Mouse (Mus musculus) kidney, adult 2 months (tissue): ENCODE results near the gene Cdc42ep2. TPM values are rescaled to one million over a fixed set of nuclear protein-coding genes. Genes with fewer than 3 reads are reported as not detected.

Experiments used
- DNase-seq: peaks from one replicate; pipeline ENCODE4 v3.0.0; 2021
- H3K27ac ChIP-seq: fragments of 200-500 bp; 2 replicates; pipeline ENCODE4 v1.5.1; 2012; ENCODE audit warnings: low read depth, low read length, control low read depth, inconsistent platforms; ENCODE audit not compliant: insufficient read depth
- H3K27me3 ChIP-seq: fragments of 200-500 bp; replicated peaks from 2 replicates; pipeline ENCODE4 v1.6.1; 2012; ENCODE audit warnings: mild to moderate bottlenecking, moderate library complexity, low read length, inconsistent platforms; ENCODE audit not compliant: control insufficient read depth, insufficient read depth
- H3K36me3 ChIP-seq: fragments of 200-500 bp; 2 replicates; pipeline ENCODE4 v1.6.1; 2012; ENCODE audit warnings: mild to moderate bottlenecking, moderate library complexity, low read length, inconsistent platforms; ENCODE audit not compliant: control insufficient read depth, insufficient read depth
- H3K4me1 ChIP-seq: fragments of 200-500 bp; 2 replicates; pipeline ENCODE4 v1.6.1; 2011; ENCODE audit warnings: low read length; ENCODE audit not compliant: control insufficient read depth, insufficient read depth
- H3K4me3 ChIP-seq: fragments of 200-500 bp; 2 replicates; pipeline ENCODE4 v1.5.1; 2011; ENCODE audit warnings: mild to moderate bottlenecking, low read depth, low read length, control low read depth; ENCODE audit not compliant: insufficient read depth
- CTCF ChIP-seq: fragments of 200-500 bp; conservative IDR thresholded peaks from 2 replicates; pipeline ENCODE4 v1.5.1; 2011; ENCODE audit warnings: low read depth, mild to moderate bottlenecking, control low read depth, low read length, moderate library complexity, mixed read lengths; ENCODE audit not compliant: insufficient read depth, insufficient read length
- POLR2A ChIP-seq: fragments of 200-500 bp; IDR thresholded peaks from one replicate; pipeline ENCODE4 v1.6.1; 2011; ENCODE audit warnings: low read depth, low read length, control low read depth
- WGBS: fragments of 180-500 bp; shearing (Covaris S2); methylation state at CpG from one replicate; pipeline ENCODE4 v1.1.7; 2018; 5-methylcytosine and 5-hydroxymethylcytosine counted together
- polyA plus RNA-seq: library from polyadenylated mRNA; depleted of rRNA; stranded (reverse); fragments of >200 nt; gene quantifications from 2 replicates; pipeline ENCODE4 v1.2.3, GENCODE M21; 2012

The Cdc42ep2 gene
- polyA plus RNA-seq, 1 experiment, result 12.0 TPM

GRCm38 (mm10) chr19:5942581-5942980 is 18.0 kb upstream of the Cdc42ep2 start:
- no peaks in the 10 kb centered on the region for H3K36me3 ChIP-seq
- no peak for DNase-seq
- H3K4me3 ChIP-seq, result no peak overlapping the region
- peaks cover 28% of the 10 kb centered on the region for H3K4me1 ChIP-seq
- no peaks in the 10 kb centered on the region for H3K27me3 ChIP-seq
- no peak for TF ChIP-seq POLR2A
- TF ChIP-seq CTCF, result no peak
- 89% methylated on average over 7 of the region's 7 CpGs for WGBS
- H3K27ac ChIP-seq, result no peak overlapping the region

GRCm38 (mm10) chr19:5940656-5941055 is 16.0 kb upstream of the Cdc42ep2 start:
- H3K4me3 ChIP-seq, result no peak overlapping the region
- DNase-seq, result no peak
- no peaks in the 10 kb centered on the region for H3K36me3 ChIP-seq
- 32% methylated on average over 10 of the region's 10 CpGs for WGBS
- H3K27me3 ChIP-seq, result no peaks in the 10 kb centered on the region
- H3K4me1 ChIP-seq, result peaks cover 21% of the 10 kb centered on the region
- peak overlapping the region; percentile 64 for H3K27ac ChIP-seq
- TF ChIP-seq CTCF (no peak), POLR2A (no peak)

- DNase-seq, result peak; percentile 96
- H3K27me3 ChIP-seq, result no peaks in the 10 kb centered on the region
- H3K4me1 ChIP-seq, result peaks cover 25% of the 10 kb centered on the region
- TF ChIP-seq POLR2A (no peak), CTCF (no peak)
- WGBS, result 7% methylated on average over 4 of the region's 4 CpGs
- peak overlapping the region; percentile 64 for H3K27ac ChIP-seq
- H3K36me3 ChIP-seq, result no peaks in the 10 kb centered on the region
- H3K4me3 ChIP-seq, result no peak overlapping the region
Observed at GRCm38 (mm10) chr19:5940173-5940572, 15.6 kb upstream of the Cdc42ep2 start.

GRCm38 (mm10) chr19:5939715-5940114 is 15.1 kb upstream of the Cdc42ep2 start:
- Histone ChIP-seq H3K4me3 (no peak overlapping the region), H3K27me3 (no peaks in the 10 kb centered on the region), H3K27ac (peak overlapping the region; percentile 64), H3K4me1 (peaks cover 28% of the 10 kb centered on the region), H3K36me3 (no peaks in the 10 kb centered on the region)
- no peak for TF ChIP-seq POLR2A
- TF ChIP-seq CTCF, result no peak
- DNase-seq, result no peak
- 62% methylated on average over 5 of the region's 5 CpGs for WGBS

- DNase-seq, result no peak
- TF ChIP-seq POLR2A, result no peak
- TF ChIP-seq CTCF, result no peak
- 92% methylated on average over 6 of the region's 6 CpGs for WGBS
- no peaks in the 10 kb centered on the region for H3K27me3 ChIP-seq
- peaks cover 22% of the 10 kb centered on the region for H3K4me1 ChIP-seq
- no peak overlapping the region for H3K4me3 ChIP-seq
- no peak overlapping the region for H3K27ac ChIP-seq
- no peaks in the 10 kb centered on the region for H3K36me3 ChIP-seq
Observed at GRCm38 (mm10) chr19:5938516-5938915, 13.9 kb upstream of the Cdc42ep2 start.

GRCm38 (mm10) chr19:5937836-5938406 is 13.3 kb upstream of the Cdc42ep2 start:
- no peak for TF ChIP-seq CTCF
- Histone ChIP-seq H3K4me3 (no peak overlapping the region), H3K4me1 (peaks cover 22% of the 10 kb centered on the region), H3K36me3 (no peaks in the 10 kb centered on the region), H3K27ac (no peak overlapping the region), H3K27me3 (no peaks in the 10 kb centered on the region)
- 28% methylated on average over 14 of the region's 14 CpGs for WGBS
- DNase-seq, result no peak

- Histone ChIP-seq H3K36me3 (no peaks in the 10 kb centered on the region), H3K4me1 (peaks cover 22% of the 10 kb centered on the region), H3K27ac (no peak overlapping the region), H3K4me3 (no peak overlapping the region), H3K27me3 (no peaks in the 10 kb centered on the region)
- 70% methylated on average over 21 of the region's 21 CpGs for WGBS
- TF ChIP-seq POLR2A (no peak), CTCF (no peak)
- DNase-seq, result peak; percentile 36
Observed at GRCm38 (mm10) chr19:5937095-5937835, 12.6 kb upstream of the Cdc42ep2 start.

GRCm38 (mm10) chr19:5935691-5936090 is 11.1 kb upstream of the Cdc42ep2 start:
- 36% methylated on average over 5 of the region's 5 CpGs for WGBS
- DNase-seq, result peak; percentile 55
- H3K4me1 ChIP-seq, result peaks cover 21% of the 10 kb centered on the region
- no peaks in the 10 kb centered on the region for H3K27me3 ChIP-seq
- no peak overlapping the region for H3K4me3 ChIP-seq
- peak overlapping the region; percentile 33; the same call in 1 of the 2 replicates for H3K27ac ChIP-seq
- no peaks in the 10 kb centered on the region for H3K36me3 ChIP-seq
- no peak for TF ChIP-seq CTCF
- no peak for TF ChIP-seq POLR2A
